Comparison of ENCODE assay signal across 20 mouse cellular contexts in the genomic region with DNA sequence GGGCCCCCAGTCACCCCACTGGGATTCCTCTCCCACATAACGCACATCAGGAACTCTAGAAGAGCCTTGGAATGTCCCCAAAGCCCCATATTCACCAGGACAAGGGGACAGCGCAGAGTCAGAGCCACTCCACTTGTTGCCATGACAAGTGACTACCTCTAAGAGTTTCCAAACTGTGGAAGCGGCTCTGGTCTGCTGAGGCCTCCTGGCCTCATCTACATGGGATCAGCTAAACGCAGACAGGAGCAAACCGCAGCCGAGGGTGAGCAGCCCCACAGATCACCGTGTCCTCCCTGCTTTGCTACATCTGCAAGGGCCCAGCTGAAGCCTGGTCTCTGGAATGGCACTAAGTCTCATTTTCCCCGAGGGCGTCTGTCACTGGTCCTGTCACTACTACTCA.
"Had no signal": no experiment of that assay in that cellular context is flagged by ENCODE, and none has a peak within 500 bp of the region (broad histone marks: within the 10 kb centered on the region; RNA-seq: fewer than 3 reads in every experiment).

No protein-coding gene starts in this region.

- ATAC-seq: liver, postnatal 0 days; lung, postnatal 0 days had no signal

- H3K9ac ChIP-seq: liver, embryonic 15.5 days; liver, postnatal 0 days; lung, embryonic 15.5 days; midbrain, embryonic 12.5 days; neural tube, embryonic 12.5 days; stomach, embryonic 15.5 days had no signal

- H3K9me3 ChIP-seq: liver, embryonic 15.5 days; lung, embryonic 15.5 days; megakaryocyte, embryonic 14.5 days; midbrain, embryonic 12.5 days; neural tube, embryonic 12.5 days; stomach, embryonic 15.5 days had no signal

- H3K36me3 ChIP-seq: liver, embryonic 15.5 days; lung, embryonic 15.5 days; midbrain, embryonic 12.5 days; neural tube, embryonic 12.5 days; stomach, embryonic 15.5 days had no signal

- H3K27ac ChIP-seq: liver, embryonic 15.5 days; lung, embryonic 15.5 days; macrophage; midbrain, embryonic 12.5 days; neural tube, embryonic 12.5 days; stomach, embryonic 15.5 days; stomach, postnatal 0 days had no signal

- H3K4me3 ChIP-seq: liver, embryonic 15.5 days; lung, embryonic 15.5 days; megakaryocyte, embryonic 14.5 days; midbrain, embryonic 12.5 days; neural tube, embryonic 12.5 days; stomach, embryonic 15.5 days had no signal

- DNase-seq: liver, postnatal 0 days; lung, postnatal 14 days; lung, postnatal 36 days; midbrain, embryonic 14.5 days; retina, postnatal 1 day; right cerebral cortex, adult 18-20 months; right cerebral cortex, postnatal 25 days; right cerebral cortex, postnatal 4 days; thymus, adult 2 months; thymus, postnatal 25 days; thymus, postnatal 4 days had no signal

- H3K4me2 ChIP-seq: liver, embryonic 15.5 days; lung, embryonic 15.5 days; midbrain, embryonic 12.5 days; neural tube, embryonic 12.5 days; stomach, embryonic 15.5 days had no signal

- H3K4me1 ChIP-seq: stomach, embryonic 15.5 days had no signal
